8 mouse cellular contexts compared by ENCODE assay signal in genomic region chr3:104793871-104794828, GRCm38 (mm10). TPM values are rescaled to one million over a fixed set of nuclear protein-coding genes. Genes with fewer than 3 reads are reported as not detected.
DNase-seq lines count a peak whose midpoint lies in the region; ATAC-seq and TF ChIP-seq lines count a peak whose summit lies in the region.

No protein-coding gene starts in this region.

- no peak overlapping the region for H3K4me2 ChIP-seq in hindbrain, postnatal 0 days (ENCODE audit: low read depth, low read length)

- WGBS in hindbrain, postnatal 0 days, result 59% methylated on average over 20 of the region's 20 CpGs
- WGBS in macrophage (ENCODE audit: missing documents), result 70% methylated on average over 20 of the region's 20 CpGs

- H3K79me2 ChIP-seq in macrophage (ENCODE audit: inconsistent target), result no peaks in the 10 kb centered on the region

- intact Hi-C loops in gastrocnemius, postnatal 14 days (cut with DNase I; ENCODE audit: low total_unique reads), result loop anchor here (5.0 kb wide), 1 partner anchor 68 kb away; the partner anchor contains the start of genes Capza1 and St7l
- intact Hi-C loops in left cerebral cortex, postnatal 10 days (cut with DNase I), result no loop called here

- H3K36me3 ChIP-seq in hindbrain, postnatal 0 days (ENCODE audit: insufficient read depth, low read length), result peaks cover 7% of the 10 kb centered on the region; the same call in 1 of the 2 replicates
- H3K36me3 ChIP-seq in macrophage (ENCODE audit: inconsistent target), result peaks cover 38% of the 10 kb centered on the region

- no peak for TF ChIP-seq CTCF in hindbrain, postnatal 0 days (IDR thresholded peaks at IDR 0.05; ENCODE audit: low read depth)

- peaks cover 23% of the 10 kb centered on the region for H3K4me1 ChIP-seq in brown adipose tissue, adult 24 weeks (ENCODE audit: control insufficient read depth, insufficient read depth, insufficient read length, low read length)
- peaks cover 19% of the 10 kb centered on the region; the same call in 1 of the 2 replicates for H3K4me1 ChIP-seq in hindbrain, postnatal 0 days (ENCODE audit: insufficient read depth, low read length)

- no peaks in the 10 kb centered on the region for H3K27me3 ChIP-seq in hindbrain, postnatal 0 days (ENCODE audit: insufficient read depth, low read length)

- no peaks in the 10 kb centered on the region for H3K9me3 ChIP-seq in hindbrain, postnatal 0 days (ENCODE audit: low read length)

- no peak overlapping the region for H3K4me3 ChIP-seq in brown adipose tissue, adult 24 weeks (ENCODE audit: insufficient read depth, low read depth, low read length)
- no peak overlapping the region for H3K4me3 ChIP-seq in hindbrain, postnatal 0 days (ENCODE audit: low read length)
- no peak overlapping the region for H3K4me3 ChIP-seq in macrophage (ENCODE audit: inconsistent target)

- ATAC-seq in hindbrain, postnatal 0 days, result peak; percentile 88

- H3K27ac ChIP-seq in brown adipose tissue, adult 24 weeks (replicated peaks; ENCODE audit: low read depth, low read length), result peak overlapping the region; percentile 72
- peak overlapping the region; percentile 46; the same call in 1 of the 2 replicates for H3K27ac ChIP-seq in hindbrain, postnatal 0 days
- H3K27ac ChIP-seq in macrophage, result peak overlapping the region; percentile 41

- DNase-seq in MN1 (ENCODE audit: low spot score), result peak; percentile 94
- peak; percentile 94 for DNase-seq in gastrocnemius, postnatal 14 days
- DNase-seq in hindbrain, postnatal 0 days (ENCODE audit: low spot score), result peak; percentile 88
- peak; percentile 74 to 96 for DNase-seq in left cerebral cortex, postnatal 10 days (ENCODE audit: extremely low spot score in 1 of 2, low spot score in 2 of 2)
- DNase-seq in right cerebral cortex, postnatal 14 days, result peak; percentile 89
- no peak for DNase-seq in cerebellum, adult 18-20 months

- no peak overlapping the region for H3K9ac ChIP-seq in hindbrain, postnatal 0 days (replicated peaks; ENCODE audit: low read length)

RNA-seq across cellular contexts. Expression of gene Rhoc, which starts 6.0 kb away (rescaled TPM):
- polyA plus RNA-seq in brown adipose tissue, adult 24 weeks (2012; ENCODE audit: insufficient read depth, insufficient read length, missing spikeins), result 42.7 and 56.0 TPM in 2 replicates
- 10 to 100 TPM; 59.8 to 78.3 TPM for total RNA-seq in gastrocnemius, postnatal 14 days (2021)
- total RNA-seq in hindbrain, postnatal 0 days (2014; rRNA removed), result 49.9 and 63.4 TPM in 2 replicates
- 54.8 and 55.7 TPM in 2 replicates for polyA plus RNA-seq in hindbrain, postnatal 0 days (2015; fragmentation: Nextera tagmentation; extraction: Ambion mirVana)
- 10 to 100 TPM; 38.5 to 39.0 TPM for total RNA-seq in left cerebral cortex, postnatal 10 days (2021)
- 10 to 100 TPM in 16 of 26 experiments, 1 to 10 TPM in 10; 1.5 to 65.1 (median 14.0) TPM for total RNA-seq in macrophage (2018; cell fraction: chromatin; rRNA removed)
- 100 to 1,000 TPM in 3 of 26 experiments, 10 to 100 TPM in 23; 30.2 to 124 (median 59.7) TPM for total RNA-seq in macrophage (2018; cell fraction: cytosol; rRNA removed)
- 10 to 100 TPM in 25 of 26 experiments, 1 to 10 TPM in 1; 9.5 to 73.8 (median 23.2) TPM for total RNA-seq in macrophage (2018; cell fraction: nucleus; rRNA removed)
- 52.1 to 126 TPM (median 83.9 TPM) in 3 replicates for polyA plus RNA-seq in macrophage (2018)

RNA-seq across cellular contexts. Expression of gene Fam19a3, which starts 12.5 kb away (rescaled TPM):
- polyA plus RNA-seq in brown adipose tissue, adult 24 weeks (2012; ENCODE audit: insufficient read depth, insufficient read length, missing spikeins), result 0.24 and 0.25 TPM in 2 replicates
- 1 to 10 TPM; 3.2 to 4.0 TPM for total RNA-seq in gastrocnemius, postnatal 14 days (2021)
- total RNA-seq in hindbrain, postnatal 0 days (2014; rRNA removed), result 0.21 TPM in 1 of 2 replicates, not detected in the other
- not detected in 2 replicates for polyA plus RNA-seq in hindbrain, postnatal 0 days (2015; fragmentation: Nextera tagmentation; extraction: Ambion mirVana)
- total RNA-seq in left cerebral cortex, postnatal 10 days (2021), result not detected
- under 1 TPM in 4 of 26 experiments, not detected in 22; 0.13 to 0.37 (median 0.19) TPM for total RNA-seq in macrophage (2018; cell fraction: chromatin; rRNA removed)
- total RNA-seq in macrophage (2018; cell fraction: cytosol; rRNA removed), result under 1 TPM in 11 of 26 experiments, not detected in 15; under 0.01 to 0.30 (median 0.04) TPM
- total RNA-seq in macrophage (2018; cell fraction: nucleus; rRNA removed), result under 1 TPM in 3 of 26 experiments, not detected in 23; 0.11 to 0.25 (median 0.24) TPM
- not detected in 3 replicates for polyA plus RNA-seq in macrophage (2018)

RNA-seq across cellular contexts. Expression of gene Ppm1j, which starts 13.3 kb away (rescaled TPM):
- polyA plus RNA-seq in brown adipose tissue, adult 24 weeks (2012; ENCODE audit: insufficient read depth, insufficient read length, missing spikeins), result not detected in 2 replicates
- 10 to 100 TPM; 34.7 to 37.9 TPM for total RNA-seq in gastrocnemius, postnatal 14 days (2021)
- total RNA-seq in hindbrain, postnatal 0 days (2014; rRNA removed), result 0.36 and 0.58 TPM in 2 replicates
- 0.99 and 1.9 TPM in 2 replicates for polyA plus RNA-seq in hindbrain, postnatal 0 days (2015; fragmentation: Nextera tagmentation; extraction: Ambion mirVana)
- 1 to 10 TPM; 1.4 to 2.7 TPM for total RNA-seq in left cerebral cortex, postnatal 10 days (2021)
- 1 to 10 TPM in 1 of 26 experiments, under 1 TPM in 3, not detected in 22; 0.36 to 1.6 (median 0.49) TPM for total RNA-seq in macrophage (2018; cell fraction: chromatin; rRNA removed)
- under 1 TPM in 13 of 26 experiments, not detected in 13; 0.08 to 0.41 (median 0.10) TPM for total RNA-seq in macrophage (2018; cell fraction: cytosol; rRNA removed)
- total RNA-seq in macrophage (2018; cell fraction: nucleus; rRNA removed), result 1 to 10 TPM in 2 of 26 experiments, under 1 TPM in 1, not detected in 23; 0.54 to 1.2 (median 1.1) TPM
- 0.10 to 0.56 TPM (median 0.13 TPM) in 3 replicates for polyA plus RNA-seq in macrophage (2018)

RNA-seq across cellular contexts. Expression of gene Mov10, which starts 24.2 kb away (rescaled TPM):
- 1.2 and 1.5 TPM in 2 replicates for polyA plus RNA-seq in brown adipose tissue, adult 24 weeks (2012; ENCODE audit: insufficient read depth, insufficient read length, missing spikeins)
- total RNA-seq in gastrocnemius, postnatal 14 days (2021), result 1 to 10 TPM; 3.0 to 4.8 TPM
- total RNA-seq in hindbrain, postnatal 0 days (2014; rRNA removed), result 10.9 and 11.6 TPM in 2 replicates
- polyA plus RNA-seq in hindbrain, postnatal 0 days (2015; fragmentation: Nextera tagmentation; extraction: Ambion mirVana), result 8.0 and 8.9 TPM in 2 replicates
- total RNA-seq in left cerebral cortex, postnatal 10 days (2021), result 1 to 10 TPM; 9.3 to 9.7 TPM
- total RNA-seq in macrophage (2018; cell fraction: chromatin; rRNA removed), result 100 to 1,000 TPM in 9 of 26 experiments, 10 to 100 TPM in 17; 16.7 to 237 (median 59.2) TPM
- total RNA-seq in macrophage (2018; cell fraction: cytosol; rRNA removed), result 100 to 1,000 TPM in 12 of 26 experiments, 10 to 100 TPM in 14; 23.8 to 177 (median 62.2) TPM
- total RNA-seq in macrophage (2018; cell fraction: nucleus; rRNA removed), result 100 to 1,000 TPM in 12 of 26 experiments, 10 to 100 TPM in 14; 23.7 to 199 (median 83.9) TPM
- 24.0 to 42.1 TPM (median 27.2 TPM) in 3 replicates for polyA plus RNA-seq in macrophage (2018)

Comparison
In these comparisons a context has a peak if more than half of its experiments do, and no peak if none do; other contexts are left out.
1. DNase-seq: peak in MN1 (single experiment), gastrocnemius, postnatal 14 days (single experiment), hindbrain, postnatal 0 days (single experiment), left cerebral cortex, postnatal 10 days (2 of 2) and right cerebral cortex, postnatal 14 days (single experiment); none in cerebellum, adult 18-20 months (0 of 2).
2. RNA of gene Ppm1j, which starts 13.3 kb away (total RNA-seq): 34.7 to 37.9 TPM in gastrocnemius, postnatal 14 days; 1.4 to 2.7 TPM in left cerebral cortex, postnatal 10 days and 0.36 to 0.58 TPM in hindbrain, postnatal 0 days; every median in the first group is over 4 times any median in the second.
3. Peak in every context shown above with its lines, with median percentiles within 50 percentile points of each other: H3K27ac ChIP-seq.